Mouse (Mus musculus) gastrocnemius, adult 8-10 months (tissue): ENCODE data around the gene Cd9. TPM values are rescaled to one million over a fixed set of nuclear protein-coding genes. Genes with fewer than 3 reads are reported as not detected.

ENCODE experiments used
- DNase-seq, 2 experiments: peaks; one replicate each; pipeline ENCODE4 v3.0.0; 2022; ENCODE audit warnings: low spot score in 2 of 2
- total RNA-seq, 4 experiments: library from RNA; stranded (reverse); gene quantifications; 2 replicates each; pipeline ENCODE4 v1.2.4; 2022

The Cd9 gene
- total RNA-seq, 4 experiments from 2014 or later: 10.5 to 19.3 (median 15.0) TPM

GRCm38 (mm10) chr6:125476826-125477589, 17.6 kb downstream of the Cd9 start:
- DNase-seq: no peak

- no peak for DNase-seq
These were observed 18.5 kb downstream of the Cd9 start for GRCm38 (mm10) chr6:125476090-125476489.

- DNase-seq: no peak
These were observed 19.4 kb downstream of the Cd9 start for GRCm38 (mm10) chr6:125475184-125475583.

GRCm38 (mm10) chr6:125473939-125474338, 20.7 kb downstream of the Cd9 start:
- no peak for DNase-seq

GRCm38 (mm10) chr6:125473321-125473721, 21.3 kb downstream of the Cd9 start:
- DNase-seq: no peak

GRCm38 (mm10) chr6:125471921-125472320, 22.7 kb downstream of the Cd9 start:
- DNase-seq: no peak

GRCm38 (mm10) chr6:125471326-125471725, 23.3 kb downstream of the Cd9 start:
- DNase-seq: no peak

GRCm38 (mm10) chr6:125470616-125471015, 24.0 kb downstream of the Cd9 start:
- no peak for DNase-seq

- no peak for DNase-seq
These were observed 25.4 kb downstream of the Cd9 start for GRCm38 (mm10) chr6:125469222-125469621.

GRCm38 (mm10) chr6:125468179-125468960, 26.2 kb downstream of the Cd9 start:
- no peak for DNase-seq

GRCm38 (mm10) chr6:125467301-125467715, 27.3 kb downstream of the Cd9 start:
- no peak for DNase-seq

GRCm38 (mm10) chr6:125462312-125462711, 32.3 kb downstream of the Cd9 start:
- no peak for DNase-seq

GRCm38 (mm10) chr6:125461788-125462187, 32.8 kb downstream of the Cd9 start:
- DNase-seq: no peak

GRCm38 (mm10) chr6:125461325-125461724, 33.3 kb downstream of the Cd9 start:
- no peak for DNase-seq

GRCm38 (mm10) chr6:125460589-125460988, 34.0 kb downstream of the Cd9 start:
- no peak for DNase-seq

GRCm38 (mm10) chr6:125459903-125460302, 34.7 kb downstream of the Cd9 start:
- no peak for DNase-seq

GRCm38 (mm10) chr6:125455806-125456520, 38.6 kb downstream of the Cd9 start:
- DNase-seq: no peak

GRCm38 (mm10) chr6:125454731-125455130, 39.9 kb downstream of the Cd9 start:
- no peak for DNase-seq

- no peak for DNase-seq
These were observed 40.3 kb downstream of the Cd9 start for GRCm38 (mm10) chr6:125454299-125454698.

GRCm38 (mm10) chr6:125447660-125448059, 46.9 kb downstream of the Cd9 start:
- DNase-seq: no peak

- DNase-seq: no peak
These were observed 47.4 kb downstream of the Cd9 start for GRCm38 (mm10) chr6:125447205-125447604.

- DNase-seq: no peak
These were observed 49.2 kb downstream of the Cd9 start for GRCm38 (mm10) chr6:125445381-125445780.
